Mouse (Mus musculus): ENCODE results near the gene Pclo. TPM values are rescaled to one million over a fixed set of nuclear protein-coding genes. Genes with fewer than 3 reads are reported as not detected.

The Pclo gene
- polyA plus RNA-seq, 1 experiment from 2014 or later, result 0.11 TPM

DNA sequence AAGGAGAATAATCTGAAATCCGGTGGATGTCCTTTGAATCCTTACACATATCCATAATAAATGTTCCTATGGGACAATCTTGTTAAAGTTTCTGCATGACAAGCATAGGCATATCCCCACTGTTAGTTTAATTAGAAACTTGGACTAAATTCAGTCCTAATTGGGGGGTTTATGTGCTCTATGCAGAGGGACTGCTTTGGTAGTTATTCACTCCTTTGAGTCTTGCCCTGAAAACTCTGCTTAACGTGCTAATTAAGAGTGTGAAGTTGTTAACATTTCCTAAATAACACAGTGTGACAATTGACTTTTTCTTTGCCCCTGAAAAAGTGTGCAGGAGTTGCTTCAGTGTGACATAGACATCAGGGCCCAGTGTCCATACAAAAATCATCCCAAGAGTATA is 177.3 kb downstream of the Pclo start:
- Histone ChIP-seq H3K9me3 (replicated peaks) (no peaks in the 10 kb centered on the region), H3K27me3 (no peaks in the 10 kb centered on the region), H3K4me3 (no peak overlapping the region), H3K4me1 (replicated peaks) (no peaks in the 10 kb centered on the region), H3K36me3 (no peaks in the 10 kb centered on the region), H3K4me2 (no peak overlapping the region), H3K9ac (no peak overlapping the region), H3K27ac (no peak overlapping the region)
- WGBS, result 61% methylated on average over 2 of the region's 2 CpGs
- ATAC-seq (replicated peaks; ENCODE audit: insufficient number of reproducible peaks, insufficient read depth, low FRiP score, low read depth), result no peak

DNA sequence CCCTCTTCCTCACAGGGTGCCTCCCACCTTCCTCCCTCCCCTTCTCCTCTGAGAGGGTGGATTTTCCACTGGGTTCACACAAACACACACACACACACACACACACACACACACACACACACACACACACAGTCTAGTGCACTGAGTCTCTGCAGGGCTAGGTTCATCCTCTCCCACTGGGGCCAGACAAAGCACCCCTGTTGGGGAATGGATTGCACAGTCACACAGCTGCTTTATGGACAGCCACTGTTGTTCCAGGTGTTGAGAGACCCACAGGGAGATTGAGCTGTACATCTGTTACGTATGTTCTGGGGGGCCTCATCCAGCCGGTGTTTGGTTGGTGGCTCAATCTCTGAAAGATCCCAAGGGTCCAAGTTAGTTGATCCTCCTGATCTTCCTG is 182.0 kb downstream of the Pclo start:
- no peak for ATAC-seq (replicated peaks; ENCODE audit: insufficient number of reproducible peaks, insufficient read depth, low FRiP score, low read depth)
- Histone ChIP-seq H3K4me2 (no peak overlapping the region), H3K27me3 (no peaks in the 10 kb centered on the region), H3K9ac (no peak overlapping the region), H3K9me3 (replicated peaks) (no peaks in the 10 kb centered on the region), H3K27ac (no peak overlapping the region), H3K4me1 (replicated peaks) (no peaks in the 10 kb centered on the region), H3K4me3 (no peak overlapping the region), H3K36me3 (no peaks in the 10 kb centered on the region)
- WGBS, result 90% methylated on average over 2 of the region's 2 CpGs

DNA sequence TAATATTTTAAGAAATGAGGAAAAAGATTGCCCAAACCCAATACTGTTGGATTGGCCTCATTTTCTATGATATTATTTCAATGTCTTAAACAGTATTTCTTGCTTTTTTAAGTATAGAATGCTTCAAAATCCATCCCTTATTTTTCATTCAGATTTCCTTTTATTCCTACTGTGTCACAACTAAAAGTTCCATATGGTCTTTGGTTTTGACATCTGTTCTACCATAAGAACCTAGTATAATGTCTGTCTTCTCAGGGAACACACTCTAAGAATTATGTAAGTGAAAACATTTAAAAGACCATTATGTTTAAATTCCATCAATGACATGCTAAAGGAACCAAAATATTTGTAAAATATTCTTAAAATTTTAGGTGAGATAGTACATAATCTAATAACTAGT is 186.2 kb downstream of the Pclo start:
- H3K4me1 ChIP-seq (replicated peaks), result no peaks in the 10 kb centered on the region
- H3K27me3 ChIP-seq, result no peaks in the 10 kb centered on the region
- no peak overlapping the region for H3K9ac ChIP-seq
- H3K4me3 ChIP-seq, result no peak overlapping the region
- H3K36me3 ChIP-seq, result no peaks in the 10 kb centered on the region
- ATAC-seq (replicated peaks; ENCODE audit: insufficient number of reproducible peaks, insufficient read depth, low FRiP score, low read depth), result no peak
- H3K9me3 ChIP-seq (replicated peaks), result no peaks in the 10 kb centered on the region
- no peak overlapping the region for H3K27ac ChIP-seq
- no peak overlapping the region for H3K4me2 ChIP-seq

DNA sequence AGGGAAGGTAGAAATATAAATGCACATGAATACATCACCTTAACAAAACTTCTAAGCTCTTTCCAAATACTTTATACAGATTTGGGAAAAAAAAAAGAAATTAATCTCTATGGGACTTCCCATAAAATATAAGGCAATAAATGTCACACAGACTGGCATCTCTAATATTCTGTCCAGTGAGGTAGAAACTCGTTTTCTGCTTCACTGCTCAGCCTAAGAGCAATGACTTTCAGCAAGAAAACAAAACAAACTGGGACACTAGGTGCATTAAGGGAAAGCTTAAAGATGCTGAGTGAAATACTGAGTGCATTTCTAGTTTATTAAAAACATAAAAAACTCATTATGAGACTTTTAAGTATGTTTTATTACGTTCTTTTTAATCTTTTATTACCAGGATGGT is 190.7 kb downstream of the Pclo start:
- H3K36me3 ChIP-seq, result no peaks in the 10 kb centered on the region
- no peak overlapping the region for H3K4me2 ChIP-seq
- 54% methylated on average over 2 of the region's 2 CpGs for WGBS
- H3K27me3 ChIP-seq, result no peaks in the 10 kb centered on the region
- H3K4me1 ChIP-seq (replicated peaks), result no peaks in the 10 kb centered on the region
- ATAC-seq (replicated peaks; ENCODE audit: insufficient number of reproducible peaks, insufficient read depth, low FRiP score, low read depth), result no peak
- H3K4me3 ChIP-seq, result no peak overlapping the region
- no peaks in the 10 kb centered on the region for H3K9me3 ChIP-seq (replicated peaks)
- H3K9ac ChIP-seq, result no peak overlapping the region
- H3K27ac ChIP-seq, result no peak overlapping the region

DNA sequence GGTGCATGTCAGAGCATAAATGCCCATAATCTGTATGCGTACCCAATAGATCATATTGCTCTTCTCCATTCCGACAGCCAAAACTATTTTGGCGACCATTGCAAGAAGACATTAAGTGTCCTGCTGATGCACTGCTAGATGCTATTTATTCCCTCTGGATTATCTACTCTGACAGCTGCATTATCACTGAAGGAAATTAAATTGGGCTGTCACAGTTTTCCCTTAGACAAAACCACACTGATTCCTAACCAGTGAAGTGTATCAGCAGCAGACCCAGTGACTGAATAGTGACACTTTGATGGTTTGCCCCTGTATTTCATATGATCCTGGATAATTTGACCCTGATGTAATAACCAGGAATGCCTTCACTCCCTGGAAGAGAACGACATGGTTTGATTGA is 192.6 kb downstream of the Pclo start:
- no peak for ATAC-seq (replicated peaks; ENCODE audit: insufficient number of reproducible peaks, insufficient read depth, low FRiP score, low read depth)
- WGBS, result 75% methylated on average over 4 of the region's 4 CpGs
- no peaks in the 10 kb centered on the region for H3K27me3 ChIP-seq
- no peaks in the 10 kb centered on the region for H3K9me3 ChIP-seq (replicated peaks)
- H3K36me3 ChIP-seq, result no peaks in the 10 kb centered on the region
- H3K4me3 ChIP-seq, result no peak overlapping the region
- H3K4me2 ChIP-seq, result no peak overlapping the region
- no peak overlapping the region for H3K27ac ChIP-seq
- no peaks in the 10 kb centered on the region for H3K4me1 ChIP-seq (replicated peaks)
- H3K9ac ChIP-seq, result no peak overlapping the region

DNA sequence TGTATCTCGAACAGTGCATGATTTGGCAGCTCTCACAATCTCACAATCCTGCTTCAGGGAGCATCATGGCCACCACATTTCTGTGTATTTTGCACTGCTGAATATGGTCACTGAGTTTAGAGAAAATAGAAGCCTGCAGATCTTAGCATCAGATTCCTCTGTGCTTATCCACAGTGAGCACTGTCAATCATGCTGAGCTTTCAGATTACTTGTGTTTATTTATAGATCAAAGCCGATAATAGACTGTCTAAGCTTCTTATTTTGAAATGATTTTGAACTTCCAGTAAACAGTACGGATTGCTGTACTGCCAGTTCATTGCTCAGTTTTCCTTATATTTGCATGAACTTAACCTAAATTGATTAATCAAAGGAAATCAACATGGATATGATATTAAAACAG is 208.9 kb downstream of the Pclo start:
- H3K9me3 ChIP-seq (replicated peaks), result no peaks in the 10 kb centered on the region

DNA sequence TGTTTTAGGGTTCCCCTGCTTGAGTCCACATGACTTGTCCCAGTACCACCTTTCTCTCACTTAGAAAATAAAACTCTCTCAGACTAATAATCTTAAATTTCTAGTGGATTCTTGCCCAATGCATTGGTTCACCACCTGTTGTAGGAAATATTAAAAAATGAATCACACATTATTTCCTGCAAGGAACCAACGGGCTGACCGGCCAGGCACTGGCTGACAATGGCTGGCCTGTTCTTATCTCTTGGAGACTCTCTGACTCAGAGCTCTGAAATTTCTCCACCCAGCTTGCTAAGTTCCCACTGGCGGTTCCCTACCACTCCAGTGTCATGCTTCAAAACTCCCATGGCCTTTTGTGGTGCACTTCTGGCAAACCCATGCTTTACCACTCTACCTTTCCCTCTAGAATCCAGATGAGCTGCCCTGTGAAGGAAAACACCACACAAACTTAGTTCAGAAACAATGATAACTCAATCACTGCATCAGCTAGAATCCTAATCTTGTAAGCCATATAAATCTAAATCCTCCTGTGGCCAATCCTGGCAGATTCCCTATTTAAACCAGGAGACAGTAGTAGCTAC is 214.0 kb downstream of the Pclo start:
- Histone ChIP-seq H3K9me3 (replicated peaks) (no peaks in the 10 kb centered on the region), H3K9ac (no peak overlapping the region), H3K4me1 (replicated peaks) (no peaks in the 10 kb centered on the region), H3K36me3 (no peaks in the 10 kb centered on the region), H3K27me3 (no peaks in the 10 kb centered on the region), H3K4me2 (no peak overlapping the region), H3K27ac (no peak overlapping the region), H3K4me3 (no peak overlapping the region)
- WGBS, result 38% methylated on average over 3 of the region's 3 CpGs
- no peak for ATAC-seq (replicated peaks; ENCODE audit: insufficient number of reproducible peaks, insufficient read depth, low FRiP score, low read depth)

More for the DNA sequence above, 208.9 kb downstream of the Pclo start:
- Histone ChIP-seq H3K27me3 (no peaks in the 10 kb centered on the region), H3K36me3 (no peaks in the 10 kb centered on the region), H3K9ac (no peak overlapping the region), H3K27ac (no peak overlapping the region), H3K4me2 (no peak overlapping the region), H3K4me1 (replicated peaks) (no peaks in the 10 kb centered on the region), H3K4me3 (no peak overlapping the region)
- 56% methylated on average over 3 of the region's 3 CpGs for WGBS
- ATAC-seq (replicated peaks; ENCODE audit: insufficient number of reproducible peaks, insufficient read depth, low FRiP score, low read depth), result no peak

DNA sequence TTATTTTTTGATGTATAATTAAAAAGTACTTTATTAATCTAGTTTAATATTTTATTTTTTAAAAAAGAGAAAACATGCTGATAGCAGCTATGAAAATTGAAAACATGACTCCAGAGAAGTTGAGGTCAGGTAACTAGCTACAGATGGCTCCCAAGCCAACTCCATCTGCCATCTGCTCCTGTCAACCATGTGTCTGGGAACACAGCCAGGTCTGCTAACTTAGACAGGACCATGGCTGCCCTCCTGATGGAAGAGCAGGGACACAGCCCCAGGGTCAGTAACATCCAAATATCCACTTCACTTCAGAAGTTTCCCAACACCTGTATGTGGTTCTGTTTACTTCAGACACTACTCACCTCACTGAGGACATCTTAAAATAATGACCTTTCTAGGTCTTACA is 236.2 kb downstream of the Pclo start:
- no peak for ATAC-seq (replicated peaks; ENCODE audit: insufficient number of reproducible peaks, insufficient read depth, low FRiP score, low read depth)
- Histone ChIP-seq H3K36me3 (no peaks in the 10 kb centered on the region), H3K4me1 (replicated peaks) (no peaks in the 10 kb centered on the region), H3K9ac (no peak overlapping the region), H3K27me3 (no peaks in the 10 kb centered on the region), H3K27ac (no peak overlapping the region), H3K4me2 (no peak overlapping the region), H3K4me3 (no peak overlapping the region), H3K9me3 (replicated peaks) (no peaks in the 10 kb centered on the region)

DNA sequence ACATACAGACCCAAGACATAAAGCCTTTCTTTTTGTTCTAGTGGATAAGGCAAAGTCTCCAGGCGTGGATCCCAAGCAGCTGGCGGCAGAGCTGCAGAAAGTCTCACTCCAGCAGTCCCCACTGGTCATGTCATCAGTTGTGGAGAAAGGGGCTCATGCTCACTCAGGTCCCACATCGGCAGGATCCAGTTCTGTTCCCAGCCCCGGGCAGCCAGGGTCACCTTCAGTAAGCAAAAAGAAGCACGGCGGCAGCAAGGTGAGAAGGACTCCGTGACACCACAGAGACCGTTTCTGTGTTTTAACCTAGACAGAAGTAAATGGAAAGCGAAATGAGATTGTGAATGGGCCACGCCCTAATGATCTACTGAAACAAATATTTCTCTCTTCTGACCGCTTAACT is 252.0 kb downstream of the Pclo start:
- Histone ChIP-seq H3K27me3 (no peaks in the 10 kb centered on the region), H3K36me3 (no peaks in the 10 kb centered on the region), H3K4me2 (no peak overlapping the region), H3K9me3 (replicated peaks) (no peaks in the 10 kb centered on the region), H3K9ac (no peak overlapping the region), H3K4me3 (no peak overlapping the region), H3K4me1 (replicated peaks) (no peaks in the 10 kb centered on the region), H3K27ac (no peak overlapping the region)
- ATAC-seq (replicated peaks; ENCODE audit: insufficient number of reproducible peaks, insufficient read depth, low FRiP score, low read depth), result no peak
- 80% methylated on average over 11 of the region's 11 CpGs for WGBS

DNA sequence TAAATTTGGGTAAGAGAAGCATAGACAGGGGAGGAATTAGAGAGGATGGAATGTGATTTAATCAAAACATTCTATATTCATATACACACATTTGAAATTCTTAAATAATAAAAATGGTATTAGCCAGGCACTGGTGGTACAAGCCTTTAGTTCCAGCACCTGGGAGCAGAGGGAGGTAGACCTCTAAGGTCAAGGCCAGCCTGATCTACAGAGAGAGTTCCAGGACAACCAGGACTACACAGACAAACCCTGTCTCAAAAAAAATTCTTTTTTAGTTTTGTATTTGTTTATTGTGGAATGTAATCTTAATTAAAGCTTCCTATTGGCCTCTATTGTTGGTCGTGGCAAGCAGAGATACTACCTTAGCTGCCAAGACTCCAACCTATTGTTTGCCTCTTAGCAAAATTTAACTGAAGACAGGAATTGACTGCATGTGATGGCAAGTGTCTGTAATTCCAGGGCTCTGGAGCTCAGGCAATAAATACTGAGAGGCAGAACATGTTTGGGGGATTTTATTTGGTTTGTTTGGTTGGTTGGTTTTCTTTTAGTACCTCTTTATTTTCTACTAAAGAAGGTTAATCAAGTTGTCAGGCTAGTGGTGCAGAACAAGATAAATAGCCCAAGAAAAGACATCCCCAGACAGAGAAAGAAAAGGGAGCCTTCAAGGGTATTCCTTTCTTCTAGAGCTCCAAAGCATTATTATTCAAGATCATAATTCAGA is 267.8 kb downstream of the Pclo start:
- Histone ChIP-seq H3K4me3 (no peak overlapping the region), H3K4me1 (replicated peaks) (no peaks in the 10 kb centered on the region), H3K9ac (no peak overlapping the region), H3K27ac (no peak overlapping the region), H3K4me2 (no peak overlapping the region), H3K27me3 (no peaks in the 10 kb centered on the region), H3K36me3 (no peaks in the 10 kb centered on the region), H3K9me3 (replicated peaks) (no peaks in the 10 kb centered on the region)
- WGBS, result 43% methylated on average over 1 of the region's 1 CpGs
- no peak for ATAC-seq (replicated peaks; ENCODE audit: insufficient number of reproducible peaks, insufficient read depth, low FRiP score, low read depth)

DNA sequence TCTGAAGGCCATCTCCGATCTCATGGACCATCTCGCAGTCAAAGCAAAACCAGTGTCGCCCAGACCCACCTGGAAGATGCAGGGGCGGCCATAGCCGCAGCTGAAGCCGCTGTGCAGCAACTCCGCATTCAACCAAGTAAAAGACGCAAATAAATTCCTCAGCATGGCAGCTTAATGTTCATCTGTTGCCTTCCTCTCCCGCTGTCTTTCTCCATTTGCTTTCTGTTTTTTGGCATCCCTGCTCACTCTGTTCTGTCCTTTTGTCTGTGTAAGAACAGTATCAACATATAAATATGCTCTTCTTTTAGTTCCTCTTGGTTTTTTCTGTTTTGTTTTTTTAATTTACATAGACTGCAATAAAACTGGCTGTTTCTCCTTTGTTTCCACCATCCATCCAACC is 279.2 kb downstream of the Pclo start:
- Histone ChIP-seq H3K4me1 (replicated peaks) (no peaks in the 10 kb centered on the region), H3K27ac (no peak overlapping the region), H3K4me2 (no peak overlapping the region)

DNA sequence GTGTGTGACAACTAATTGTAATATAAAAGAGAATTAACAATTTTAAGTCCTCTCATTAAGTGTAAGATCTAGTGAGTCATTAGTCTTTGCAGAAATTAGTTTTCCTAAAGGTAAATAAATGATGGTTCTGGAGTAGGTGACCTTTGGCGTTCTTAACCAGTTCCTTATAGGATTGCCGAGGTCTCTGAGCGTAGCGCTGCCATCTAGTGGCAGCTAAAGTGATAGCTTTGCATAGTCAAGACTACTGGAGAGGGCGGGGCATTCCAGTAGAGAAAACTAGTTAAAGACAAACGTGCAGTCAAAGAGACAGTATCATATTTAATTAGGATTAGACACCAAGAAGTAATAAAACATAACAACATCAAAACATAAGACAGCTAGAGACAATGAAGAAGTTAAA is 292.4 kb downstream of the Pclo start:
- ATAC-seq (replicated peaks; ENCODE audit: insufficient number of reproducible peaks, insufficient read depth, low FRiP score, low read depth), result no peak
- H3K9ac ChIP-seq, result no peak overlapping the region
- H3K9me3 ChIP-seq (replicated peaks), result no peaks in the 10 kb centered on the region
- WGBS, result 5% methylated on average over 6 of the region's 6 CpGs
- H3K27me3 ChIP-seq, result no peaks in the 10 kb centered on the region
- H3K4me1 ChIP-seq (replicated peaks), result no peaks in the 10 kb centered on the region
- H3K27ac ChIP-seq, result no peak overlapping the region
- no peak overlapping the region for H3K4me2 ChIP-seq
- no peak overlapping the region for H3K4me3 ChIP-seq
- H3K36me3 ChIP-seq, result no peaks in the 10 kb centered on the region

More for the DNA sequence above, 279.2 kb downstream of the Pclo start:
- Histone ChIP-seq H3K36me3 (no peaks in the 10 kb centered on the region), H3K9me3 (replicated peaks) (no peaks in the 10 kb centered on the region), H3K9ac (no peak overlapping the region), H3K4me3 (no peak overlapping the region), H3K27me3 (no peaks in the 10 kb centered on the region)
- no peak for ATAC-seq (replicated peaks; ENCODE audit: insufficient number of reproducible peaks, insufficient read depth, low FRiP score, low read depth)
- WGBS, result 84% methylated on average over 9 of the region's 9 CpGs
